In genomic region chr1:34472427-34473300, GRCm38 (mm10) we compare ENCODE assay signal across 1 mouse cellular context.
A peak's percentile ranks its signal among the peaks of the same experiment; 100 is the strongest.
TF ChIP-seq lines count a peak whose summit lies in the region.

No protein-coding gene starts in this region.

TF ChIP-seq in CH12.LX, 34 proteins besides CTCF, POLR2A, EP300 and RAD21 (continued from another document):
- TF ChIP-seq NELFE (IDR thresholded peaks at IDR 0.05; ENCODE audit: low read depth, low read length) (peak; percentile 48), SIN3A (IDR thresholded peaks at IDR 0.05; ENCODE audit: low read length) (peak; percentile 38; the same call in 1 of the 2 replicates), MAX (IDR thresholded peaks at IDR 0.05; ENCODE audit: low read length) (peak; percentile 37; the same call in 1 of the 2 replicates), TCF12 (IDR thresholded peaks at IDR 0.05; ENCODE audit: low read depth, low read length) (peak; percentile 64), HCFC1 (IDR thresholded peaks at IDR 0.05; ENCODE audit: low read depth, low read length) (peak; percentile 60), BHLHE40 (IDR thresholded peaks at IDR 0.05; ENCODE audit: low read depth, low read length) (peak; percentile 34; the same call in 1 of the 2 replicates), GABPA (IDR thresholded peaks at IDR 0.05; ENCODE audit: insufficient replicate concordance, low read depth, low read length) (no peak), ZMIZ1 (IDR thresholded peaks at IDR 0.05; ENCODE audit: low read depth, low read length) (peak; percentile 24), USF2 (conservative IDR thresholded peaks at IDR 0.05; ENCODE audit: low read depth, low read length) (no peak), MAFK (IDR thresholded peaks at IDR 0.05; ENCODE audit: insufficient replicate concordance, low read length) (no peak), TBP (conservative IDR thresholded peaks at IDR 0.05; ENCODE audit: low read depth, low read length) (0 out of 2 replicates have a peak, but pooled peaks have one; percentile 42), MXI1 (IDR thresholded peaks at IDR 0.05; ENCODE audit: low read depth, low read length) (peak; percentile 82), MAZ (IDR thresholded peaks at IDR 0.05; ENCODE audit: low read depth, low read length) (peak; percentile 98), PAX5 (IDR thresholded peaks at IDR 0.05; ENCODE audit: low read length) (no peak)
